Mouse (Mus musculus) stomach, postnatal 0 days (tissue): Measurements from ENCODE around the gene Selenos.

Experiments used
- CTCF ChIP-seq: IDR thresholded peaks from 2 replicates; pipeline ENCODE4 v1.5.1; 2016; ENCODE audit warnings: antibody characterized with exemption, low read depth, mild to moderate bottlenecking, moderate library complexity
- EP300 ChIP-seq: optimal IDR thresholded peaks from 2 replicates; pipeline ENCODE3; 2016; ENCODE audit warnings: antibody characterized with exemption

- TF ChIP-seq CTCF, result no peak
- no peak for TF ChIP-seq EP300
Measured at GRCm38 (mm10) chr7:66125368-66125767, 45.9 kb downstream of the Selenos start.
